Mouse (Mus musculus): ENCODE results near the gene Nbea.
"Not testable (repeated sequence)": the region's sequence is repeated elsewhere in the genome, so short reads cannot be mapped to it uniquely, and the experiment has no call there.

Nbea gene

GRCm38 (mm10) chr3:55661678-55662445, 521.6 kb downstream of the Nbea start:
- peak; percentile 9 for DNase-seq (ENCODE audit: low spot score)

GRCm38 (mm10) chr3:55660261-55660838, 523.2 kb downstream of the Nbea start:
- DNase-seq (ENCODE audit: low spot score) = no peak

DNA sequence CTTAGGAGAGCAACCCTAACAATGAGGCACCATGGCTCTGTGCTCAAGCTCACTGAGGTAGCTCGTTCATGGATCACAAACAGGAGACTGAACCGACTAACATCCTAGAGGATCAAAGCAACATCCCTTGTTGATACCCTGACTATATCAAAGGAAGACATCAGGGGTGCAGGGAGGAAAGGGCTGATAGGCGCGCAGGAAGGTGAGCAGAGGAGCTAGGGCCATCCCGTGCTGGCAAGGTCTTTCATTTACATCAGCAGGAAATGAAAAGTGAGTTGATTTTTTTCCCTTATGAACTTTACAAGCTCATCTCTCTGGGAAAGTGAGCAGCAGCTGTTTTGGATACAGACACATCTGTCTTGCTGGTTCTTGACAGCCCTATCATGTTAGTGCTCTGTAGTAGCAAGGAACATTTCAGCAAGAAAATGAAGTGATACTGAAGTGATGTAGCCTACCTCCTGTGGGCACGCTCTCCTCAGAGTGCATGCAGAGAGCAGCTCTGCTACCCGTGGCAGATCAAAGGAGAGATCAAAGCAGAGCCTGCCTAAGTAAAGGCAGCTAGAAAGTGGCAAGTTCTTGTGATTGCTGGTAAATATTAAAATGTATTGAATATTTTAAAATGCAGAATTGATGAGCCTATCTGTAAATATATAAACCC, 523.8 kb downstream of the Nbea start:
- no peak for DNase-seq (ENCODE audit: low spot score)

- no peak for DNase-seq (ENCODE audit: low spot score)
These were observed 531.2 kb downstream of the Nbea start for GRCm38 (mm10) chr3:55652321-55652720.

DNA sequence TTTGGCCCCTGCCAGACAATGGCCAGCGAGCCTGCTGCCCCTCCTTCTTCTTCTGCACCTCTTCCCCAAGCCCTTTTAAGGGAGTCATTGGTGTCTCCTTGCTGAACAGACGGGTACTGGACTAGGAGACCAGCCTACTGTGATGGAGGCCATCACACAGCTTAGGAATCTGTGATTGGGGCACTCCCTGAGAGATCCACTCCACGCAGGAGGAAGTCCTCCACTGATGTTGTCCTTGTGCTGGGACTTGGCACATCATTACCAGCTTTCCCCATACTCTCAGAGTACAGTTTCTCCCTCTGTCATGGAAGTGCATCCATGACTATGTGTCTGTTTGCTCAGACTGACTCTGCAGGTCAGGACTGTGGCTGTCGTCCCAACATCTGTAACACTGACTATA, 531.6 kb downstream of the Nbea start:
- no peak for DNase-seq (ENCODE audit: low spot score)

GRCm38 (mm10) chr3:55649541-55649940, 534.0 kb downstream of the Nbea start:
- DNase-seq (ENCODE audit: low spot score) = no peak

GRCm38 (mm10) chr3:55648299-55648698, 535.2 kb downstream of the Nbea start:
- DNase-seq (ENCODE audit: low spot score) = no peak

DNA sequence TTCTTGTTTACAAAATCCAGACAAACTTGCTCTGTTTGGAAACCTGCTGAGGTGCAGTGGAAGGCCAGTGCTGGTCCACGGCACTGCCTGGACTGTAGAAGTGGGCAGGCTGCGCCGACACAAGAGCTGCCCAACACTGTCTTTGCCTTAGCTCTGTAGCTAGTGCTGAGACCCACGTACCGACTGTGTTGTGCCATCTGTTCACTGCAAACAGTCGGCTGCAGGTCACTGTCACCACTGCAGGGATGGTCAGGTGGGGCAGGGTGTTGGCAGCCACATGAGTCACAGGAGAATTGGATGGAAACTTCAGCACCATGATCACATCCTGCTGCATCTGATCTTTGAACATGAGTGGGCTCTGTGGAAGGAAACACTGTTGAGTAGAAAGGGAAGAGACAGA, 536.3 kb downstream of the Nbea start:
- no peak for DNase-seq (ENCODE audit: low spot score)

GRCm38 (mm10) chr3:55646437-55646836, 537.1 kb downstream of the Nbea start:
- no peak for DNase-seq (ENCODE audit: low spot score)

- DNase-seq (ENCODE audit: low spot score) = no peak
These were observed 539.4 kb downstream of the Nbea start for GRCm38 (mm10) chr3:55644035-55644618.

- DNase-seq (ENCODE audit: low spot score) = no peak
These were observed 545.8 kb downstream of the Nbea start for GRCm38 (mm10) chr3:55637660-55638059.

DNA sequence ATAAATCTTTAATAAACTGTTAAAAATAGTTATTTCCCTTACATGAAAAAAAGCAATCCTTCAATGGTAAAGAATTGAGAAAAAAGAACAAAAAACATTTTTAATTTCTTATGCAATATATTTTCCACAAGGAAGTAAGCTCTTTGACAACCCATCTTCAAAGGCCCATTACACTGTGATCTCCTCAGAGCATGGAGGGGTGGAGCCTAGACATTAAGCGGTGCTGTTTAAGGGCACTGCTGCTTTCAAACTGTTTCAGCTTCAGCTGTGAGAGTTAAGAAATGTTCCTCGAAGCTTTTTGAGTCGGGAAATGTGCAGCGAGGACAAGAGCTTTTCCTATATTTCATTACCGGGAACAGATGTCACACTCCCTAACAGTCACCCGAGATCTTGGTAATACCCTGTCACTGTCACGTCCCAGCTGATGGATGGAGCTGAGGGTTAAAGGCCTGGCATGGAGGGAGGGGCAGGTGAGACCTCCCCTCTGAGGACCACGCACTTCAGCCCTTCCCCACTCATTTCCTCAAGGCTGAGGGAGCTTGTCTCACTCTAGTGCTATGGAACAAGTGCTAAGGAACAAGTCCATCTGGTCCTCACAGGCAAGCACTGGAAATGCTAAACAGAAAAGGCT, 547.8 kb downstream of the Nbea start:
- no peak for DNase-seq (ENCODE audit: low spot score)

DNA sequence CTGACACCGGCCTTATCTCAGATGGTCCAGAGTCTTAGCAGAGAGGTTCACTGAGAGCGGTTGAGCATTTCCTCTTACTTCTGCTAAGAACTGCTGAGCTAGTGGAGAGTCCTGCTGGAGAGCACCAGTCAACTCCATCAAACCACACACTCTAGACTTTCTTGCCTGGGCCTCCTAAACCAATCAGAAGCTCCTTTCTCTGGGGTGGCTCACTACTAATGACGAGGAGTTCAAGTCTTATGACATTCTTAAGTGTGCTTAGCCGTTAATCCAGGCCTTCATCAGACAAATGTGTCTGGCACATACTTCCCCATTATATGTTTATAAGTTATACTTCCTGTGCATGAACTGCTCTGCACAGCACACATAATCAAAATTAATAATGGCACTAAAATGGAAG, 556.4 kb downstream of the Nbea start:
- DNase-seq (ENCODE audit: low spot score) = no peak

DNA sequence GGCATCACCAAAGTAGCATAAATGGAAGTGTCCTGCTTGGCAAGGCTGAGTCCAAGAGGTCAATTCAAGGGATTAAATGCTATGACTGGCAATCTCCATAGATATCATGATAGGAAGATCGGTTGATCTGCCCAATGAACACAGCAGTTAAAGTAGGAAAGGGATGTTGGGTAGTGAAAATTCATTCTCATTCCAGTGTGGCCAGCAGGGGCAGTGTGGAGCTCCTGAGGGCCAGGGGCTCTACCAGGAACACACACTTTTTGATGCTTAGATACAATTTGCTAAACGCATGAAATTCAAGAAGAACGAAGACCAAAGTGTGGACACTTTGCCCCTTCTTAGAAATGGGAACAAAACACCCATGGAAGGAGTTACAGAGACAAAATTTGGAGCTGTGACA, 561.5 kb downstream of the Nbea start:
- DNase-seq (ENCODE audit: low spot score) = not testable (repeated sequence)

DNA sequence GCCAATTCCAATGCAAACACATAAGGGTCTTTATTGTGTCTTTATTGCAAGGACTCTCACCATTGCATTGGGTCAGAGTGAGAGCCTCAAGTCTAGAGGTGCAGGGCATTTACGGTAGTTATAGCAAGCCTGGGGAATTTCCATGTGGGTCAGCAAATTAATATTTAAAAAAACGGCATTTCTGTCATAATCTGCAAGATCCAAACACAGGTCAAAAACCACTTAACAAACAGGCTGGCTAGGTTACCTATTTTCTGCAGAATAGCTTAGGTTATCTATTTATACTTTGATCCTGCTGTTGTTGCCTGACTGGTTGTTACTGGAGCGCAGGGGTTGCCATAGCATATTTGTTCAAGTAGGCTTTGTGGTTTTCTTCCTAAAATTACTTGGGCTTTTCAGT, 565.1 kb downstream of the Nbea start:
- DNase-seq (ENCODE audit: low spot score) = no peak

GRCm38 (mm10) chr3:55612459-55613115, 570.9 kb downstream of the Nbea start:
- DNase-seq (ENCODE audit: low spot score) = no peak

DNA sequence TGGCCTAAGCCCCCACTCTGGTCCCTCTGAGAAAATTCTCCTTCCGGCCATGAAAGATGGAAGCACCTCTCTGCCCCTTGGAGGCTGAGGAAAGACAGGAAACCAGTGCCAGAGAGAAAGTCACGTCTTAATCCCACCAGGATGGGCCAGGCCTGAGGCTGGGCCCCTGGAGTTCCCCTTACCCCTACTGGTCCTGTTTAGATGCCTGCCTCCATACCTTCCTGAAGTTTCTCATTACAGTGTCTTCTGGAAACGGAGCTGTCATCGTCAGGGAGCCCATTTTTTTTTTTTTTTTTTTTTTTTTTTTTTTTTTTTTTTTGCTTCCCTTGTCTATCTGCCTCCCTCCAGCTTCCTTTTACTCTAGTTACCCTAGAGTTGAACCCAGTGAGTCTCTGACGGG, 571.5 kb downstream of the Nbea start:
- DNase-seq (ENCODE audit: low spot score) = no peak

- DNase-seq (ENCODE audit: low spot score) = no peak
These were observed 573.3 kb downstream of the Nbea start for GRCm38 (mm10) chr3:55610191-55610590.

- DNase-seq (ENCODE audit: low spot score) = peak; percentile 13
These were observed 583.2 kb downstream of the Nbea start for GRCm38 (mm10) chr3:55600286-55600685.

- no peak for DNase-seq (ENCODE audit: low spot score)
These were observed 584.0 kb downstream of the Nbea start for GRCm38 (mm10) chr3:55599366-55600085.

DNA sequence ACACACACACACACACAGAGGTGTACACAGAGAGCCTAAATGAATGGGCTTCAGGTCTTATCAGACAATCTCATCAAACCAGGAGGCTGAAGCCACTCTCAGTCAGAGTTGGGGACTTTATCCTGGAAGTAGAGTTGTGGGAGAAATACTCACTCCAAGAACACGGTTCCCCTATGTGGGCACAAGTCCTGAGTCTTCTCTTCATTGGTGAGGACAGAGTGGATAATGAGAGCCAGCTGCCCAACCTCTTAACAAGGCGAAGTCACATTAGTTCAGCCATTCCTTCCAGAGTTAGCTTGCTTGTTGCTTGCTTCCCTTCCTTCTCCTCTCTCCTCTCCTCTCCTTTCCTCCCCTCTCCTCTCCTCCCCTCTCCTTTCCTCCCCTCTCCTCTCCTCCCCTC, 584.8 kb downstream of the Nbea start:
- DNase-seq (ENCODE audit: low spot score) = no peak

Measured in yolk sac, embryonic 10.5 days (tissue).